Mouse (Mus musculus) monocyte, adult 2 months (primary cell): ENCODE results near the gene Elovl3.
"Not testable (repeated sequence)": the region's sequence is repeated elsewhere in the genome, so short reads cannot be mapped to it uniquely, and the experiment has no call there.

Experiments
- DNase-seq, 2 experiments: peaks; one replicate each; pipeline ENCODE4 v3.0.0; 2022; ENCODE audit warnings: low spot score in 2 of 2, low read depth in 1 of 2

The Elovl3 gene

GRCm38 (mm10) chr19:46131694-46132525, at the start of gene Elovl3:
Gene Elovl3, plus strand, starts transcription at chr19:46131897.
- no peak for DNase-seq

- no peak for DNase-seq
These were observed 46.5 kb upstream of the Elovl3 start for GRCm38 (mm10) chr19:46085185-46085584.

GRCm38 (mm10) chr19:46086337-46086736, 45.4 kb upstream of the Elovl3 start:
- peak in 1 of 2 experiments; percentile 27 for DNase-seq

GRCm38 (mm10) chr19:46087871-46088270, 43.8 kb upstream of the Elovl3 start:
- no peak for DNase-seq

- no peak for DNase-seq
These were observed 40.1 kb upstream of the Elovl3 start for GRCm38 (mm10) chr19:46091641-46092040.

GRCm38 (mm10) chr19:46094144-46094543, 37.6 kb upstream of the Elovl3 start:
- no peak for DNase-seq

GRCm38 (mm10) chr19:46095291-46095690, 36.4 kb upstream of the Elovl3 start:
- no peak for DNase-seq

- no peak for DNase-seq
These were observed 35.3 kb upstream of the Elovl3 start for GRCm38 (mm10) chr19:46096396-46096795.

GRCm38 (mm10) chr19:46099561-46099960, 32.1 kb upstream of the Elovl3 start:
- no peak for DNase-seq

GRCm38 (mm10) chr19:46103437-46104186, 28.1 kb upstream of the Elovl3 start:
- no peak for DNase-seq

- no peak for DNase-seq
These were observed 27.5 kb upstream of the Elovl3 start for GRCm38 (mm10) chr19:46104187-46104557.

- no peak for DNase-seq
These were observed 21.5 kb upstream of the Elovl3 start for GRCm38 (mm10) chr19:46110214-46110613.

- DNase-seq = no peak
These were observed 20.9 kb upstream of the Elovl3 start for GRCm38 (mm10) chr19:46110781-46111180.

GRCm38 (mm10) chr19:46114617-46115016, 17.1 kb upstream of the Elovl3 start:
- DNase-seq = no peak

- DNase-seq = no peak
These were observed 12.2 kb upstream of the Elovl3 start for GRCm38 (mm10) chr19:46119458-46119857.

- no peak for DNase-seq
These were observed 10.8 kb upstream of the Elovl3 start for GRCm38 (mm10) chr19:46120872-46121271.

GRCm38 (mm10) chr19:46123876-46124275, 7.8 kb upstream of the Elovl3 start:
- DNase-seq = no peak

GRCm38 (mm10) chr19:46124651-46125050, 7.0 kb upstream of the Elovl3 start:
- DNase-seq = no peak

GRCm38 (mm10) chr19:46126301-46126700, 5.4 kb upstream of the Elovl3 start:
- no peak for DNase-seq

GRCm38 (mm10) chr19:46129737-46130136, 2.0 kb upstream of the Elovl3 start:
- DNase-seq = not testable (repeated sequence)

- no peak for DNase-seq
These were observed 414 bp upstream of the Elovl3 start for GRCm38 (mm10) chr19:46131283-46131682.

GRCm38 (mm10) chr19:46132577-46132976, 880 bp downstream of the Elovl3 start:
- DNase-seq = no peak
